Mouse (Mus musculus) liver, embryonic 11.5 days (tissue): ENCODE results near the gene Smarca5. TPM values are rescaled to one million over a fixed set of nuclear protein-coding genes. Genes with fewer than 3 reads are reported as not detected.
A peak's percentile ranks its signal among the peaks of the same experiment; 100 is the strongest.
"Not testable (repeated sequence)": the region's sequence is repeated elsewhere in the genome, so short reads cannot be mapped to it uniquely, and the experiment has no call there.

Source experiments
- ATAC-seq: fragments of 200-750 bp; cut with Nextera tagmentation; replicated peaks from 2 replicates; pipeline ENCODE4 v1.8.0; 2017; ENCODE audit warnings: moderate number of reproducible peaks, mild to moderate bottlenecking, moderate TSS enrichment, moderate library complexity; ENCODE audit not compliant: low FRiP score
- DNase-seq: peaks from one replicate; pipeline ENCODE4 v3.0.0-alpha.2; 2017; ENCODE audit warnings: low spot score
- H3K27ac ChIP-seq: fragments of 300-500 bp; sonication (generic); 2 replicates; pipeline ENCODE4 v1.5.1; 2014; ENCODE audit warnings: mild to moderate bottlenecking, low read depth, low read length, control low read depth
- H3K27me3 ChIP-seq: fragments of 300-500 bp; sonication (generic); replicated peaks from 2 replicates; pipeline ENCODE4 v1.6.1; 2014; ENCODE audit warnings: low read length, mixed read lengths; ENCODE audit not compliant: control insufficient read depth, insufficient read depth
- H3K36me3 ChIP-seq: fragments of 300-500 bp; sonication (generic); 2 replicates; pipeline ENCODE4 v1.6.1; 2014; ENCODE audit warnings: mild to moderate bottlenecking, low read length, moderate library complexity, mixed read lengths; ENCODE audit not compliant: control insufficient read depth, insufficient read depth
- H3K4me1 ChIP-seq: fragments of 300-500 bp; sonication (generic); replicated peaks from 2 replicates; pipeline ENCODE4 v1.6.1; 2014; ENCODE audit warnings: low read length, mixed read lengths; ENCODE audit not compliant: control insufficient read depth, insufficient read depth
- H3K4me2 ChIP-seq: fragments of 300-500 bp; sonication (generic); 2 replicates; pipeline ENCODE4 v1.6.1; 2014; ENCODE audit warnings: mild to moderate bottlenecking, control low read depth, moderate library complexity
- H3K4me3 ChIP-seq: fragments of 300-500 bp; sonication (generic); 2 replicates; pipeline ENCODE4 v1.5.1; 2014; ENCODE audit warnings: low read depth, low read length, control low read depth
- H3K9ac ChIP-seq: fragments of 300-500 bp; sonication (generic); 2 replicates; pipeline ENCODE4 v1.6.1; 2014; ENCODE audit warnings: low read depth, low read length, control low read depth
- H3K9me3 ChIP-seq: fragments of 300-500 bp; sonication (generic); 2 replicates; pipeline ENCODE4 v1.6.1; 2016; ENCODE audit warnings: low read length, inconsistent platforms, mixed read lengths; ENCODE audit not compliant: control insufficient read depth
- WGBS: fragments of 180-500 bp; shearing (Covaris S2); extraction: QIAGEN DNeasy Blood & Tissue Kit; methylation state at CpG from one replicate; pipeline ENCODE4 v1.1.7; 2014; 5-methylcytosine and 5-hydroxymethylcytosine counted together
- polyA plus RNA-seq: library from polyadenylated mRNA; unstranded; fragments of >200 nt; fragmentation: Nextera tagmentation; extraction: Ambion mirVana; gene quantifications from 2 replicates; pipeline ENCODE4 v1.2.1, GENCODE M21; 2014

Gene Smarca5
- 92.7 and 108 TPM in 2 replicates for polyA plus RNA-seq

- Histone ChIP-seq H3K9ac (peak within 1 kb of the TSS; percentile 81), H3K27ac (peak within 1 kb of the TSS; percentile 99), H3K4me3 (peak within 1 kb of the TSS; percentile 66), H3K4me2 (peak within 1 kb of the TSS; percentile 83)
- H3K27me3 ChIP-seq, H3K36me3 ChIP-seq, H3K4me1 ChIP-seq, H3K9me3 ChIP-seq: not testable (repeated sequence)
- DNase-seq (peak; percentile 84), ATAC-seq (peak; percentile 96)
- 2% methylated on average over 76 of the region's 91 CpGs for WGBS
These were observed at the start of gene Smarca5 for GRCm38 (mm10) chr8:80739155-80739924. Gene Smarca5, minus strand, starts transcription at chr8:80739497.

GRCm38 (mm10) chr8:80784559-80784958, 45.3 kb upstream of the Smarca5 start:
- Histone ChIP-seq H3K27me3 (no peaks in the 10 kb centered on the region), H3K4me1 (0 out of 2 replicates have a peak, but pooled peaks cover 2% of the 10 kb centered on the region), H3K9ac (no peak overlapping the region), H3K36me3 (peaks cover 28% of the 10 kb centered on the region), H3K4me2 (no peak overlapping the region), H3K27ac (no peak overlapping the region), H3K4me3 (no peak overlapping the region), H3K9me3 (no peaks in the 10 kb centered on the region)
- 91% methylated on average over 9 of the region's 9 CpGs for WGBS
- no peak for DNase-seq
- ATAC-seq = no peak

- Histone ChIP-seq H3K4me1 (0 out of 2 replicates have a peak, but pooled peaks cover 2% of the 10 kb centered on the region), H3K27me3 (no peaks in the 10 kb centered on the region), H3K36me3 (peaks cover 26% of the 10 kb centered on the region), H3K4me3 (no peak overlapping the region), H3K9me3 (no peaks in the 10 kb centered on the region), H3K27ac (no peak overlapping the region), H3K9ac (no peak overlapping the region), H3K4me2 (no peak overlapping the region)
- DNase-seq (no peak), ATAC-seq (no peak)
- 87% methylated on average over 4 of the region's 4 CpGs for whole genome bisulfite sequencing
These were observed 44.0 kb upstream of the Smarca5 start for GRCm38 (mm10) chr8:80783271-80783670.

GRCm38 (mm10) chr8:80781338-80781737, 42.0 kb upstream of the Smarca5 start:
- no peak overlapping the region for H3K4me3 ChIP-seq
- H3K9me3 ChIP-seq = no peaks in the 10 kb centered on the region
- ATAC-seq = no peak
- no peak overlapping the region for H3K9ac ChIP-seq
- peaks cover 26% of the 10 kb centered on the region for H3K36me3 ChIP-seq
- no peak overlapping the region for H3K4me2 ChIP-seq
- no peak for DNase-seq
- WGBS = 78% methylated on average over 10 of the region's 10 CpGs
- H3K27me3 ChIP-seq = no peaks in the 10 kb centered on the region
- 0 out of 2 replicates have a peak, but pooled peaks cover 2% of the 10 kb centered on the region for H3K4me1 ChIP-seq
- H3K27ac ChIP-seq = no peak overlapping the region

- DNase-seq (no peak), ATAC-seq (no peak)
- 87% methylated on average over 4 of the region's 4 CpGs for WGBS
- no peak overlapping the region for H3K4me3 ChIP-seq
- no peaks in the 10 kb centered on the region for H3K9me3 ChIP-seq
- no peaks in the 10 kb centered on the region for H3K27me3 ChIP-seq
- 0 out of 2 replicates have a peak, but pooled peaks cover 2% of the 10 kb centered on the region for H3K4me1 ChIP-seq
- H3K4me2 ChIP-seq = no peak overlapping the region
- no peak overlapping the region for H3K9ac ChIP-seq
- peaks cover 23% of the 10 kb centered on the region for H3K36me3 ChIP-seq
- H3K27ac ChIP-seq = no peak overlapping the region
These were observed 41.0 kb upstream of the Smarca5 start for GRCm38 (mm10) chr8:80780271-80780670.

- WGBS = 82% methylated on average over 8 of the region's 8 CpGs
- Histone ChIP-seq H3K4me1 (0 out of 2 replicates have a peak, but pooled peaks cover 2% of the 10 kb centered on the region), H3K9me3 (no peaks in the 10 kb centered on the region), H3K36me3 (peaks cover 30% of the 10 kb centered on the region), H3K4me3 (no peak overlapping the region), H3K27me3 (no peaks in the 10 kb centered on the region), H3K27ac (no peak overlapping the region), H3K4me2 (no peak overlapping the region), H3K9ac (no peak overlapping the region)
- DNase-seq (no peak), ATAC-seq (no peak)
These were observed 37.1 kb upstream of the Smarca5 start for GRCm38 (mm10) chr8:80776436-80776835.

- WGBS = 93% methylated on average over 4 of the region's 4 CpGs
These were observed 33.6 kb upstream of the Smarca5 start for GRCm38 (mm10) chr8:80772732-80773460.

GRCm38 (mm10) chr8:80768451-80768850, 29.2 kb upstream of the Smarca5 start:
- ATAC-seq (no peak), DNase-seq (no peak)
- Histone ChIP-seq H3K27ac (no peak overlapping the region), H3K27me3 (no peaks in the 10 kb centered on the region), H3K36me3 (peaks cover 41% of the 10 kb centered on the region), H3K4me2 (no peak overlapping the region), H3K4me3 (no peak overlapping the region), H3K4me1 (no peaks in the 10 kb centered on the region), H3K9ac (no peak overlapping the region), H3K9me3 (no peaks in the 10 kb centered on the region)
- 91% methylated on average over 6 of the region's 6 CpGs for WGBS

More at GRCm38 (mm10) chr8:80772732-80773460, 33.6 kb upstream of the Smarca5 start:
- H3K9me3 ChIP-seq = no peaks in the 10 kb centered on the region
- DNase-seq = no peak
- H3K4me3 ChIP-seq = no peak overlapping the region
- H3K27ac ChIP-seq = no peak overlapping the region
- no peak for ATAC-seq
- H3K27me3 ChIP-seq = no peaks in the 10 kb centered on the region
- no peak overlapping the region for H3K9ac ChIP-seq
- H3K4me2 ChIP-seq = no peak overlapping the region
- H3K36me3 ChIP-seq = peaks cover 40% of the 10 kb centered on the region
- no peaks in the 10 kb centered on the region for H3K4me1 ChIP-seq
